Mouse (Mus musculus): Measurements from ENCODE around the gene Siah3. TPM values are rescaled to one million over a fixed set of nuclear protein-coding genes. Genes with fewer than 3 reads are reported as not detected.

Gene Siah3
- 0.16 and 0.23 TPM in 2 replicates for polyA plus RNA-seq (2012; rRNA removed)

- Histone ChIP-seq H3K4me1 (ENCODE audit: control insufficient read depth, insufficient read depth, insufficient read length) (no peaks in the 10 kb centered on the region), H3K4me3 (ENCODE audit: extremely low read depth, insufficient read depth, insufficient read length) (peak within 1 kb of the TSS; percentile 33; the same call in 1 of the 2 replicates), H3K27me3 (ENCODE audit: control insufficient read depth, insufficient read depth, low read length) (peaks cover 2% of the 10 kb centered on the region; the same call in 1 of the 2 replicates), H3K36me3 (ENCODE audit: control insufficient read depth, insufficient read depth, low read length) (no peaks in the 10 kb centered on the region), H3K27ac (ENCODE audit: insufficient read depth, low read length) (no peak within 1 kb of the TSS)
- DNase-seq (ENCODE audit: low read depth in 1 of 2, low spot score in 2 of 2): no peak
- TF ChIP-seq POLR2A (IDR thresholded peaks at IDR 0.05; ENCODE audit: low read depth, low read length) (no peak), CTCF (IDR thresholded peaks at IDR 0.05; ENCODE audit: extremely low read depth, insufficient read depth, insufficient read length, insufficient replicate concordance) (no peak)
- 15% methylated on average over 18 of the region's 18 CpGs for WGBS
Measured at GRCm38 (mm10) chr14:75455743-75456421, at the start of gene Siah3. Gene Siah3, plus strand, starts transcription at chr14:75455982.

GRCm38 (mm10) chr14:75409772-75410171 lies 46.0 kb upstream of the Siah3 start:
- TF ChIP-seq CTCF (IDR thresholded peaks at IDR 0.05; ENCODE audit: extremely low read depth, insufficient read depth, insufficient read length, insufficient replicate concordance): no peak
- TF ChIP-seq POLR2A (IDR thresholded peaks at IDR 0.05; ENCODE audit: low read depth, low read length): no peak
- no peak overlapping the region for H3K27ac ChIP-seq (ENCODE audit: insufficient read depth, low read length)
- no peak overlapping the region for H3K4me3 ChIP-seq (ENCODE audit: extremely low read depth, insufficient read depth, insufficient read length)
- no peak for DNase-seq (ENCODE audit: low read depth in 1 of 2, low spot score in 2 of 2)
- H3K36me3 ChIP-seq (ENCODE audit: control insufficient read depth, insufficient read depth, low read length): no peaks in the 10 kb centered on the region
- no peaks in the 10 kb centered on the region for H3K4me1 ChIP-seq (ENCODE audit: control insufficient read depth, insufficient read depth, insufficient read length)
- 84% methylated on average over 3 of the region's 3 CpGs for WGBS
- no peaks in the 10 kb centered on the region for H3K27me3 ChIP-seq (ENCODE audit: control insufficient read depth, insufficient read depth, low read length)

GRCm38 (mm10) chr14:75410392-75410791 lies 45.4 kb upstream of the Siah3 start:
- no peak for TF ChIP-seq POLR2A (IDR thresholded peaks at IDR 0.05; ENCODE audit: low read depth, low read length)
- no peak for TF ChIP-seq CTCF (IDR thresholded peaks at IDR 0.05; ENCODE audit: extremely low read depth, insufficient read depth, insufficient read length, insufficient replicate concordance)
- Histone ChIP-seq H3K4me3 (ENCODE audit: extremely low read depth, insufficient read depth, insufficient read length) (no peak overlapping the region), H3K4me1 (ENCODE audit: control insufficient read depth, insufficient read depth, insufficient read length) (no peaks in the 10 kb centered on the region), H3K27ac (ENCODE audit: insufficient read depth, low read length) (no peak overlapping the region), H3K27me3 (ENCODE audit: control insufficient read depth, insufficient read depth, low read length) (no peaks in the 10 kb centered on the region), H3K36me3 (ENCODE audit: control insufficient read depth, insufficient read depth, low read length) (no peaks in the 10 kb centered on the region)
- no peak for DNase-seq (ENCODE audit: low read depth in 1 of 2, low spot score in 2 of 2)
- 91% methylated on average over 4 of the region's 4 CpGs for WGBS

- 73% methylated on average over 3 of the region's 3 CpGs for WGBS
- H3K4me1 ChIP-seq (ENCODE audit: control insufficient read depth, insufficient read depth, insufficient read length): no peaks in the 10 kb centered on the region
- no peak overlapping the region for H3K4me3 ChIP-seq (ENCODE audit: extremely low read depth, insufficient read depth, insufficient read length)
- H3K27me3 ChIP-seq (ENCODE audit: control insufficient read depth, insufficient read depth, low read length): no peaks in the 10 kb centered on the region; the same call in 1 of the 2 replicates
- no peak for DNase-seq (ENCODE audit: low read depth in 1 of 2, low spot score in 2 of 2)
- H3K27ac ChIP-seq (ENCODE audit: insufficient read depth, low read length): no peak overlapping the region
- no peak for TF ChIP-seq POLR2A (IDR thresholded peaks at IDR 0.05; ENCODE audit: low read depth, low read length)
- TF ChIP-seq CTCF (IDR thresholded peaks at IDR 0.05; ENCODE audit: extremely low read depth, insufficient read depth, insufficient read length, insufficient replicate concordance): no peak
- no peaks in the 10 kb centered on the region for H3K36me3 ChIP-seq (ENCODE audit: control insufficient read depth, insufficient read depth, low read length)
Measured at GRCm38 (mm10) chr14:75418721-75419120, 37.1 kb upstream of the Siah3 start.

GRCm38 (mm10) chr14:75419876-75420275 lies 35.9 kb upstream of the Siah3 start:
- H3K36me3 ChIP-seq (ENCODE audit: control insufficient read depth, insufficient read depth, low read length): no peaks in the 10 kb centered on the region
- no peaks in the 10 kb centered on the region for H3K4me1 ChIP-seq (ENCODE audit: control insufficient read depth, insufficient read depth, insufficient read length)
- H3K27ac ChIP-seq (ENCODE audit: insufficient read depth, low read length): no peak overlapping the region
- DNase-seq (ENCODE audit: low read depth in 1 of 2, low spot score in 2 of 2): no peak
- H3K27me3 ChIP-seq (ENCODE audit: control insufficient read depth, insufficient read depth, low read length): no peaks in the 10 kb centered on the region; the same call in 1 of the 2 replicates
- 92% methylated on average over 7 of the region's 7 CpGs for WGBS
- H3K4me3 ChIP-seq (ENCODE audit: extremely low read depth, insufficient read depth, insufficient read length): no peak overlapping the region
- TF ChIP-seq CTCF (IDR thresholded peaks at IDR 0.05; ENCODE audit: extremely low read depth, insufficient read depth, insufficient read length, insufficient replicate concordance) (no peak), POLR2A (IDR thresholded peaks at IDR 0.05; ENCODE audit: low read depth, low read length) (no peak)

- no peaks in the 10 kb centered on the region for H3K4me1 ChIP-seq (ENCODE audit: control insufficient read depth, insufficient read depth, insufficient read length)
- H3K27ac ChIP-seq (ENCODE audit: insufficient read depth, low read length): no peak overlapping the region
- no peaks in the 10 kb centered on the region for H3K36me3 ChIP-seq (ENCODE audit: control insufficient read depth, insufficient read depth, low read length)
- WGBS: 61% methylated on average over 6 of the region's 6 CpGs
- DNase-seq (ENCODE audit: low read depth in 1 of 2, low spot score in 2 of 2): no peak
- no peak overlapping the region for H3K4me3 ChIP-seq (ENCODE audit: extremely low read depth, insufficient read depth, insufficient read length)
- TF ChIP-seq POLR2A (IDR thresholded peaks at IDR 0.05; ENCODE audit: low read depth, low read length) (no peak), CTCF (IDR thresholded peaks at IDR 0.05; ENCODE audit: extremely low read depth, insufficient read depth, insufficient read length, insufficient replicate concordance) (no peak)
- H3K27me3 ChIP-seq (ENCODE audit: control insufficient read depth, insufficient read depth, low read length): no peaks in the 10 kb centered on the region; the same call in 1 of the 2 replicates
Measured at GRCm38 (mm10) chr14:75420811-75421210, 35.0 kb upstream of the Siah3 start.

- no peaks in the 10 kb centered on the region for H3K27me3 ChIP-seq (ENCODE audit: control insufficient read depth, insufficient read depth, low read length)
- WGBS: 87% methylated on average over 7 of the region's 8 CpGs
- no peak overlapping the region for H3K4me3 ChIP-seq (ENCODE audit: extremely low read depth, insufficient read depth, insufficient read length)
- DNase-seq (ENCODE audit: low read depth in 1 of 2, low spot score in 2 of 2): peak in 1 of 2 experiments; percentile 1
- H3K27ac ChIP-seq (ENCODE audit: insufficient read depth, low read length): no peak overlapping the region
- H3K36me3 ChIP-seq (ENCODE audit: control insufficient read depth, insufficient read depth, low read length): no peaks in the 10 kb centered on the region
- no peak for TF ChIP-seq POLR2A (IDR thresholded peaks at IDR 0.05; ENCODE audit: low read depth, low read length)
- TF ChIP-seq CTCF (IDR thresholded peaks at IDR 0.05; ENCODE audit: extremely low read depth, insufficient read depth, insufficient read length, insufficient replicate concordance): no peak
- no peaks in the 10 kb centered on the region for H3K4me1 ChIP-seq (ENCODE audit: control insufficient read depth, insufficient read depth, insufficient read length)
Measured at GRCm38 (mm10) chr14:75431173-75431786, 24.5 kb upstream of the Siah3 start.

Data from spleen, adult 2 months (tissue).